Mouse (Mus musculus): ENCODE measurements around the gene Ubtfl1. TPM values are rescaled to one million over a fixed set of nuclear protein-coding genes. Genes with fewer than 3 reads are reported as not detected.

Gene Ubtfl1
- total RNA-seq (2023; ENCODE audit: inconsistent age), result not detected in 4 replicates

GRCm38 (mm10) chr9:18404118-18404517, at the start of gene Ubtfl1:
Ubtfl1 (plus strand) TSS chr9:18404418.

GRCm38 (mm10) chr9:18402895-18403294, 1.3 kb upstream of the Ubtfl1 start, which contains the start of gene Naalad2:
Naalad2 (minus strand) TSS chr9:18402995.

GRCm38 (mm10) chr9:18430354-18430753, 26.1 kb downstream of the Ubtfl1 start, which contains the start of gene Mbd3l2:
Mbd3l2 (plus strand) TSS chr9:18430654.

Other genes starting within 250 kb of the Ubtfl1 start
- gene Chordc1, start 112.3 kb upstream of the Ubtfl1 start, total RNA-seq (2023; ENCODE audit: inconsistent age), result 74.5 to 97.5 TPM (median 88.0 TPM) in 4 replicates
- not detected in 4 replicates for gene Naalad2, start 1.4 kb upstream of the Ubtfl1 start, total RNA-seq (2023; ENCODE audit: inconsistent age)
- gene Mbd3l2, start 26.2 kb downstream of the Ubtfl1 start, total RNA-seq (2023; ENCODE audit: inconsistent age), result not detected in 4 replicates
- 0.54 to 1.8 TPM (median 0.78 TPM) in 3 of 4 replicates, not detected in the other for gene Zfp558, start 73.8 kb downstream of the Ubtfl1 start, total RNA-seq (2023; ENCODE audit: inconsistent age)
- gene Mbd3l1, start 73.9 kb downstream of the Ubtfl1 start, total RNA-seq (2023; ENCODE audit: inconsistent age), result not detected in 4 replicates